Mouse (Mus musculus): ENCODE results near the gene Pard6b.

DNA sequence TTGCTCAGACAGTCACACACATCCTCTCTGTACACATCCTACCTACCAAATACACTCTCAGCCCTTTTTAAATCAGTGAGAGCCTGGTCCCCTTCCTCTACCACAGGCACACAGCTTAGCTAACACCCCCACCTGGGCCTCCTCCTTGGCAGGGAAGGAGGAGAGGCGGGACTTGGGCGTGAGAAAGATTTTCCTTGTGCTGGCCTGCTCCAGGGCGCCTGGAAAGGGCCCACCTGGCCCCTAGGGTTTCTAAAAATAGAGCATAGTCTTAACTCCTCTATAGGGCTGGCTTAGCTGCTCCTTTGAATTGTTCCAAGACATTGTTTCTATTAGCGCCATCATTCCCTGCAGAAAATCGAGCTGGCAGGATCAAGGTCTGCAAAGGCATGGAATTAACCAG, 35.0 kb upstream of the Pard6b start:
- TF ChIP-seq CTCF (IDR thresholded peaks at IDR 0.05; ENCODE audit: low read depth) (no peak), EP300 (IDR thresholded peaks at IDR 0.05; ENCODE audit: low read depth) (no peak)
